Mouse (Mus musculus) MEL-GATA-1-ER (cell line): Measurements from ENCODE around the gene Trappc2.

ENCODE experiments used
- DNase-seq: peaks from one replicate; pipeline ENCODE4 v3.0.0-alpha.2; 2012; ENCODE audit warnings: low read depth; ENCODE audit errors: extremely low read depth

The Trappc2 gene

GRCm38 (mm10) chrX:166440036-166440615 lies at the start of gene Trappc2:
Trappc2 (plus strand) TSS chrX:166440574.
- peak; percentile 18 for DNase-seq

- no peak for DNase-seq
These were observed 46.6 kb upstream of the Trappc2 start for GRCm38 (mm10) chrX:166393753-166394152.

- no peak for DNase-seq
These were observed 32.5 kb upstream of the Trappc2 start for GRCm38 (mm10) chrX:166407865-166408264.

GRCm38 (mm10) chrX:166416196-166416595 lies 24.2 kb upstream of the Trappc2 start:
- peak; percentile 47 for DNase-seq

GRCm38 (mm10) chrX:166434812-166435211 lies 5.6 kb upstream of the Trappc2 start:
- DNase-seq, result no peak

GRCm38 (mm10) chrX:166440616-166441063 lies 266 bp downstream of the Trappc2 start, which contains the start of gene Ofd1:
Ofd1 (minus strand) TSS chrX:166440704.
- peak; percentile 78 for DNase-seq

GRCm38 (mm10) chrX:166444552-166444951 lies 4.2 kb downstream of the Trappc2 start:
- DNase-seq, result peak; percentile 73

GRCm38 (mm10) chrX:166453532-166453931 lies 13.2 kb downstream of the Trappc2 start:
- no peak for DNase-seq

GRCm38 (mm10) chrX:166454331-166454730 lies 14.0 kb downstream of the Trappc2 start:
- DNase-seq, result no peak

- DNase-seq, result no peak
These were observed 15.2 kb downstream of the Trappc2 start for GRCm38 (mm10) chrX:166455525-166455924.

- DNase-seq, result no peak
These were observed 27.9 kb downstream of the Trappc2 start for GRCm38 (mm10) chrX:166468321-166468720.

- DNase-seq, result no peak
These were observed 32.2 kb downstream of the Trappc2 start for GRCm38 (mm10) chrX:166472612-166473011.

- DNase-seq, result no peak
These were observed 37.0 kb downstream of the Trappc2 start for GRCm38 (mm10) chrX:166477393-166477792.

GRCm38 (mm10) chrX:166478631-166479364 lies 38.4 kb downstream of the Trappc2 start:
- peak; percentile 33 for DNase-seq

GRCm38 (mm10) chrX:166479365-166479983 lies 39.1 kb downstream of the Trappc2 start, which contains the start of gene Rab9:
Rab9 (minus strand) TSS chrX:166479867.
- peak; percentile 81 for DNase-seq

- DNase-seq, result no peak
These were observed 54.7 kb downstream of the Trappc2 start for GRCm38 (mm10) chrX:166495052-166495451.

GRCm38 (mm10) chrX:166497771-166498170 lies 57.4 kb downstream of the Trappc2 start:
- no peak for DNase-seq

GRCm38 (mm10) chrX:166499496-166500190 lies 59.3 kb downstream of the Trappc2 start:
- no peak for DNase-seq
